Mouse (Mus musculus) liver, adult 2 months (tissue): Measurements from ENCODE around the gene Cap2.

Source experiments
- CTCF ChIP-seq: fragments of 200-500 bp; IDR thresholded peaks from 2 replicates; pipeline ENCODE4 v1.5.1; 2011; ENCODE audit warnings: low read depth, low read length, control low read depth
- POLR2A ChIP-seq: fragments of 200-500 bp; IDR thresholded peaks from 2 replicates; pipeline ENCODE4 v1.6.1; 2011; ENCODE audit warnings: low read length, control low read depth; ENCODE audit not compliant: insufficient read depth; ENCODE audit errors: extremely low read depth

DNA sequence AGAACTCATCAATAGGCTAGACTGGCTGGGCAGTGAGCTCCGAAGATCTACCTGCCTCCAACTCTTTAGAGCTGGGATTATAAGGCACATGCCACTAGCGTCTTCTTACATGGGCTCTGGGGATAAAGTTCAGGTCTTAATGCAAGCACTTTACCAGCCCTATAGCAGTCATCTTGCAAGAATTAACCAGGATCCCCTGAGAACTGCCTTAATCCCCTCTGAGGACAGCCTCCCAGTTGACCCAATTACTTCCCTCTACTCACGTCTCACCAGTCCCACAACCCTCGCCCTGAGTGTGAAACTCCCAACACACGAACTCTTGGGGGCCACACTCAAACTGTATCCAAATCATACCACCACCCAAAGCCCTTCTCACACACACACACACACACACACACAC lies 64.3 kb downstream of the Cap2 start:
- no peak for TF ChIP-seq CTCF
- TF ChIP-seq POLR2A, result no peak
